ENCODE assay signal across 12 mouse cellular contexts in the genomic region with DNA sequence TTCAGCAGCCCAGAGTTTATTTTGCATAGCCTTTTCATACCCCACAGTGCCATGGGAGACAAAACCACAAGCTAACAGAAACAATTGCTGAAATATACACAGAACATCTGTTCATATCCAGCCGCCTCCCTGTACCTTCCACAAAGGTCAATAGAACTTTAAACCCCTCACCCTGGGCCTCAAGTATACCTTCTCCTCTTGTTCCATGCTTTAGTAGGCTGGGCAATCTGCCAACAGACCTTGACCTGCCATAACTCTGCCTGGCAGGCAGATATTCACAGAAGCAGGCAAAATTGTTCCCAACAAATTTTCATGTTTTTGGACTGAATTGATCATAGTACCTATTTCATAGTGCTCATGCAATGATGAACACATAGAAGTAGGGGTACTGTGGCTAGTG.
DNase-seq lines count a peak whose midpoint lies in the region; ATAC-seq and TF ChIP-seq lines count a peak whose summit lies in the region.
"Had no signal": no experiment of that assay in that cellular context is flagged by ENCODE, and none has a peak within 500 bp of the region (broad histone marks: within the 10 kb centered on the region; RNA-seq: fewer than 3 reads in every experiment).

No protein-coding gene starts in this region.

- ATAC-seq in lung, embryonic 14.5 days (ENCODE audit: insufficient read depth): no peak
- ATAC-seq in CD4-positive, CD25-positive, alpha-beta regulatory T cell, adult 4 months: no peak
- ATAC-seq in cerebellum, adult (ENCODE audit: insufficient number of reproducible peaks, low FRiP score, low TSS enrichment): no peak

- no peak for TF ChIP-seq POLR2A in kidney, adult 2 months (IDR thresholded peaks at IDR 0.05; ENCODE audit: low read depth, low read length)

- no peak for TF ChIP-seq CTCF in lung, embryonic 14.5 days (IDR thresholded peaks at IDR 0.05; ENCODE audit: low read depth)
- TF ChIP-seq CTCF in kidney, adult 2 months (conservative IDR thresholded peaks at IDR 0.05; ENCODE audit: insufficient read depth, insufficient read length, low read depth, low read length): no peak

- H3K27ac ChIP-seq in lung, embryonic 14.5 days (ENCODE audit: low read depth): no peak overlapping the region
- no peak overlapping the region for H3K27ac ChIP-seq in kidney, adult 2 months (ENCODE audit: insufficient read depth, low read depth, low read length)
- H3K27ac ChIP-seq: forebrain, embryonic 10.5 days had no signal

- no peak overlapping the region for H3K4me2 ChIP-seq in lung, embryonic 14.5 days

- no peaks in the 10 kb centered on the region for H3K9me3 ChIP-seq in lung, embryonic 14.5 days (ENCODE audit: low read depth, low read length)
- H3K9me3 ChIP-seq: forebrain, embryonic 10.5 days had no signal

- H3K4me3 ChIP-seq in lung, embryonic 14.5 days (ENCODE audit: low read depth, low read length): no peak overlapping the region
- no peak overlapping the region for H3K4me3 ChIP-seq in kidney, adult 2 months (ENCODE audit: insufficient read depth, low read depth, low read length)
- H3K4me3 ChIP-seq: forebrain, embryonic 10.5 days had no signal

- H3K27me3 ChIP-seq in lung, embryonic 14.5 days (ENCODE audit: insufficient read depth, low read length): no peaks in the 10 kb centered on the region
- H3K27me3 ChIP-seq in kidney, adult 2 months (replicated peaks; ENCODE audit: control insufficient read depth, insufficient read depth, low read length): no peaks in the 10 kb centered on the region

- no peaks in the 10 kb centered on the region for H3K36me3 ChIP-seq in lung, embryonic 14.5 days (ENCODE audit: insufficient read depth)
- H3K36me3 ChIP-seq in kidney, adult 2 months (ENCODE audit: control insufficient read depth, insufficient read depth, low read length): no peaks in the 10 kb centered on the region
- H3K36me3 ChIP-seq: forebrain, embryonic 10.5 days had no signal

- 0 out of 2 replicates have a peak, but pooled peaks cover 4% of the 10 kb centered on the region for H3K4me1 ChIP-seq in lung, embryonic 14.5 days (ENCODE audit: insufficient read depth)
- no peaks in the 10 kb centered on the region for H3K4me1 ChIP-seq in kidney, adult 2 months (ENCODE audit: control insufficient read depth, insufficient read depth, low read length)

- H3K9ac ChIP-seq in lung, embryonic 14.5 days: no peak overlapping the region

- WGBS in lung, embryonic 14.5 days: 9% methylated on average over 1 of the region's 1 CpGs
- WGBS in kidney, adult 2 months: 33% methylated on average over 1 of the region's 1 CpGs

- peak; percentile 36 for DNase-seq in lung, embryonic 14.5 days
- no peak for DNase-seq in lung, postnatal 4 days
- peak; percentile 65 for DNase-seq in adrenal gland, postnatal 10 days
- DNase-seq in kidney, adult 2 months: peak; percentile 49
- peak; percentile 4 for DNase-seq in ovary, postnatal 36 days (ENCODE audit: low spot score)
- DNase-seq: gastrocnemius, postnatal 25 days; heart, postnatal 36 days; right cerebral cortex, adult 18-20 months; thymus, adult 18-20 months had no signal

Comparison
In these comparisons a context has a peak if more than half of its experiments do, and no peak if none do; other contexts are left out.
1. DNase-seq: peak in lung, embryonic 14.5 days (single experiment), adrenal gland, postnatal 10 days (single experiment), kidney, adult 2 months (single experiment) and ovary, postnatal 36 days (single experiment); none in lung, postnatal 4 days (0 of 2).